Mouse (Mus musculus): ENCODE data around the gene Adamts14. TPM values are rescaled to one million over a fixed set of nuclear protein-coding genes. Genes with fewer than 3 reads are reported as not detected.

Adamts14 gene
- polyA plus RNA-seq, 1 experiment from 2014 or later, result 0.07 TPM

GRCm38 (mm10) chr10:61304046-61304445, 30.8 kb upstream of the Adamts14 start:
- 70% methylated on average over 6 of the region's 6 CpGs for WGBS
- Histone ChIP-seq H3K27me3 (ENCODE audit: control insufficient read depth, insufficient read depth, low read length) (no peaks in the 10 kb centered on the region), H3K27ac (ENCODE audit: low read depth, low read length) (no peak overlapping the region), H3K4me1 (ENCODE audit: control insufficient read depth, insufficient read depth, low read length) (no peaks in the 10 kb centered on the region), H3K4me3 (ENCODE audit: low read depth, low read length) (no peak overlapping the region), H3K9ac (replicated peaks; ENCODE audit: low read depth, low read length) (no peak overlapping the region), H3K4me2 (ENCODE audit: low read depth, low read length) (no peak overlapping the region), H3K36me3 (ENCODE audit: control insufficient read depth, insufficient read depth, low read length) (no peaks in the 10 kb centered on the region), H3K9me3 (ENCODE audit: control insufficient read depth, low read length) (no peaks in the 10 kb centered on the region)
- no peak for ATAC-seq (ENCODE audit: low read depth)

- Histone ChIP-seq H3K36me3 (ENCODE audit: control insufficient read depth, insufficient read depth, low read length) (no peaks in the 10 kb centered on the region), H3K9me3 (ENCODE audit: control insufficient read depth, low read length) (no peaks in the 10 kb centered on the region), H3K27me3 (ENCODE audit: control insufficient read depth, insufficient read depth, low read length) (no peaks in the 10 kb centered on the region), H3K4me3 (ENCODE audit: low read depth, low read length) (no peak overlapping the region), H3K4me2 (ENCODE audit: low read depth, low read length) (no peak overlapping the region), H3K4me1 (ENCODE audit: control insufficient read depth, insufficient read depth, low read length) (no peaks in the 10 kb centered on the region), H3K27ac (ENCODE audit: low read depth, low read length) (no peak overlapping the region), H3K9ac (replicated peaks; ENCODE audit: low read depth, low read length) (no peak overlapping the region)
- 85% methylated on average over 3 of the region's 3 CpGs for WGBS
- no peak for ATAC-seq (ENCODE audit: low read depth)
Measured at GRCm38 (mm10) chr10:61300996-61301395, 27.8 kb upstream of the Adamts14 start.

GRCm38 (mm10) chr10:61297477-61297876, 24.2 kb upstream of the Adamts14 start, which contains the start of gene Prf1:
TSS of gene Prf1 (plus strand) at chr10:61297833.
- ATAC-seq (ENCODE audit: low read depth), result no peak
- H3K9ac ChIP-seq (replicated peaks; ENCODE audit: low read depth, low read length), result no peak within 1 kb of the TSS
- 89% methylated on average over 7 of the region's 7 CpGs for WGBS
- no peak within 1 kb of the TSS for H3K27ac ChIP-seq (ENCODE audit: low read depth, low read length)
- H3K4me1 ChIP-seq (ENCODE audit: control insufficient read depth, insufficient read depth, low read length), result no peaks in the 10 kb centered on the region
- H3K36me3 ChIP-seq (ENCODE audit: control insufficient read depth, insufficient read depth, low read length), result no peaks in the 10 kb centered on the region
- H3K9me3 ChIP-seq (ENCODE audit: control insufficient read depth, low read length), result no peaks in the 10 kb centered on the region
- no peak within 1 kb of the TSS for H3K4me3 ChIP-seq (ENCODE audit: low read depth, low read length)
- H3K4me2 ChIP-seq (ENCODE audit: low read depth, low read length), result no peak within 1 kb of the TSS
- H3K27me3 ChIP-seq (ENCODE audit: control insufficient read depth, insufficient read depth, low read length), result no peaks in the 10 kb centered on the region

GRCm38 (mm10) chr10:61296713-61297445, 23.6 kb upstream of the Adamts14 start:
- no peak overlapping the region for H3K27ac ChIP-seq (ENCODE audit: low read depth, low read length)
- 81% methylated on average over 8 of the region's 8 CpGs for WGBS

GRCm38 (mm10) chr10:61294242-61294641, 21.0 kb upstream of the Adamts14 start:
- H3K4me1 ChIP-seq (ENCODE audit: control insufficient read depth, insufficient read depth, low read length), result no peaks in the 10 kb centered on the region
- 84% methylated on average over 8 of the region's 8 CpGs for WGBS

More at GRCm38 (mm10) chr10:61296713-61297445, 23.6 kb upstream of the Adamts14 start:
- Histone ChIP-seq H3K9ac (replicated peaks; ENCODE audit: low read depth, low read length) (no peak overlapping the region), H3K36me3 (ENCODE audit: control insufficient read depth, insufficient read depth, low read length) (no peaks in the 10 kb centered on the region), H3K9me3 (ENCODE audit: control insufficient read depth, low read length) (no peaks in the 10 kb centered on the region), H3K4me2 (ENCODE audit: low read depth, low read length) (no peak overlapping the region), H3K27me3 (ENCODE audit: control insufficient read depth, insufficient read depth, low read length) (no peaks in the 10 kb centered on the region), H3K4me1 (ENCODE audit: control insufficient read depth, insufficient read depth, low read length) (no peaks in the 10 kb centered on the region), H3K4me3 (ENCODE audit: low read depth, low read length) (no peak overlapping the region)
- no peak for ATAC-seq (ENCODE audit: low read depth)

GRCm38 (mm10) chr10:61290479-61290878, 17.2 kb upstream of the Adamts14 start:
- ATAC-seq (ENCODE audit: low read depth), result no peak
- Histone ChIP-seq H3K4me3 (ENCODE audit: low read depth, low read length) (no peak overlapping the region), H3K9me3 (ENCODE audit: control insufficient read depth, low read length) (no peaks in the 10 kb centered on the region), H3K27me3 (ENCODE audit: control insufficient read depth, insufficient read depth, low read length) (no peaks in the 10 kb centered on the region), H3K27ac (ENCODE audit: low read depth, low read length) (no peak overlapping the region), H3K9ac (replicated peaks; ENCODE audit: low read depth, low read length) (no peak overlapping the region), H3K4me2 (ENCODE audit: low read depth, low read length) (no peak overlapping the region), H3K4me1 (ENCODE audit: control insufficient read depth, insufficient read depth, low read length) (no peaks in the 10 kb centered on the region), H3K36me3 (ENCODE audit: control insufficient read depth, insufficient read depth, low read length) (no peaks in the 10 kb centered on the region)
- WGBS, result 21% methylated on average over 2 of the region's 2 CpGs

More at GRCm38 (mm10) chr10:61294242-61294641, 21.0 kb upstream of the Adamts14 start:
- Histone ChIP-seq H3K9ac (replicated peaks; ENCODE audit: low read depth, low read length) (no peak overlapping the region), H3K27me3 (ENCODE audit: control insufficient read depth, insufficient read depth, low read length) (no peaks in the 10 kb centered on the region), H3K9me3 (ENCODE audit: control insufficient read depth, low read length) (no peaks in the 10 kb centered on the region), H3K36me3 (ENCODE audit: control insufficient read depth, insufficient read depth, low read length) (no peaks in the 10 kb centered on the region), H3K4me3 (ENCODE audit: low read depth, low read length) (no peak overlapping the region), H3K27ac (ENCODE audit: low read depth, low read length) (no peak overlapping the region), H3K4me2 (ENCODE audit: low read depth, low read length) (no peak overlapping the region)
- ATAC-seq (ENCODE audit: low read depth), result no peak

GRCm38 (mm10) chr10:61290016-61290415, 16.8 kb upstream of the Adamts14 start:
- 80% methylated on average over 2 of the region's 2 CpGs for whole genome bisulfite sequencing
- H3K36me3 ChIP-seq (ENCODE audit: control insufficient read depth, insufficient read depth, low read length), result no peaks in the 10 kb centered on the region

GRCm38 (mm10) chr10:61286246-61286645, 13.0 kb upstream of the Adamts14 start:
- no peak overlapping the region for H3K9ac ChIP-seq (replicated peaks; ENCODE audit: low read depth, low read length)
- H3K4me3 ChIP-seq (ENCODE audit: low read depth, low read length), result no peak overlapping the region
- no peaks in the 10 kb centered on the region for H3K9me3 ChIP-seq (ENCODE audit: control insufficient read depth, low read length)
- H3K27ac ChIP-seq (ENCODE audit: low read depth, low read length), result no peak overlapping the region
- H3K4me2 ChIP-seq (ENCODE audit: low read depth, low read length), result no peak overlapping the region
- H3K27me3 ChIP-seq (ENCODE audit: control insufficient read depth, insufficient read depth, low read length), result no peaks in the 10 kb centered on the region
- 78% methylated on average over 7 of the region's 7 CpGs for WGBS
- H3K4me1 ChIP-seq (ENCODE audit: control insufficient read depth, insufficient read depth, low read length), result no peaks in the 10 kb centered on the region
- ATAC-seq (ENCODE audit: low read depth), result no peak
- H3K36me3 ChIP-seq (ENCODE audit: control insufficient read depth, insufficient read depth, low read length), result no peaks in the 10 kb centered on the region

More at GRCm38 (mm10) chr10:61290016-61290415, 16.8 kb upstream of the Adamts14 start:
- no peak overlapping the region for H3K4me3 ChIP-seq (ENCODE audit: low read depth, low read length)
- H3K4me2 ChIP-seq (ENCODE audit: low read depth, low read length), result no peak overlapping the region
- no peaks in the 10 kb centered on the region for H3K27me3 ChIP-seq (ENCODE audit: control insufficient read depth, insufficient read depth, low read length)
- H3K9me3 ChIP-seq (ENCODE audit: control insufficient read depth, low read length), result no peaks in the 10 kb centered on the region
- H3K9ac ChIP-seq (replicated peaks; ENCODE audit: low read depth, low read length), result no peak overlapping the region
- no peaks in the 10 kb centered on the region for H3K4me1 ChIP-seq (ENCODE audit: control insufficient read depth, insufficient read depth, low read length)
- ATAC-seq (ENCODE audit: low read depth), result no peak
- no peak overlapping the region for H3K27ac ChIP-seq (ENCODE audit: low read depth, low read length)

GRCm38 (mm10) chr10:61285271-61285670, 12.0 kb upstream of the Adamts14 start:
- WGBS, result 65% methylated on average over 11 of the region's 11 CpGs
- no peak overlapping the region for H3K27ac ChIP-seq (ENCODE audit: low read depth, low read length)

More at GRCm38 (mm10) chr10:61285271-61285670, 12.0 kb upstream of the Adamts14 start:
- Histone ChIP-seq H3K9me3 (ENCODE audit: control insufficient read depth, low read length) (no peaks in the 10 kb centered on the region), H3K9ac (replicated peaks; ENCODE audit: low read depth, low read length) (no peak overlapping the region), H3K4me3 (ENCODE audit: low read depth, low read length) (no peak overlapping the region), H3K4me2 (ENCODE audit: low read depth, low read length) (no peak overlapping the region), H3K4me1 (ENCODE audit: control insufficient read depth, insufficient read depth, low read length) (no peaks in the 10 kb centered on the region), H3K27me3 (ENCODE audit: control insufficient read depth, insufficient read depth, low read length) (no peaks in the 10 kb centered on the region), H3K36me3 (ENCODE audit: control insufficient read depth, insufficient read depth, low read length) (no peaks in the 10 kb centered on the region)
- no peak for ATAC-seq (ENCODE audit: low read depth)

Measured in neural tube, embryonic 14.5 days (tissue).